Mouse (Mus musculus) intestine, embryonic 14.5 days (tissue): ENCODE data around the gene Celsr2. TPM values are rescaled to one million over a fixed set of nuclear protein-coding genes. Genes with fewer than 3 reads are reported as not detected.
A peak's percentile ranks its signal among the peaks of the same experiment; 100 is the strongest.

ENCODE experiments used
- ATAC-seq: fragments of 200-750 bp; cut with Nextera tagmentation; replicated peaks from 2 replicates; pipeline ENCODE4 v1.8.0; 2017; ENCODE audit warnings: low read depth, moderate number of reproducible peaks, moderate TSS enrichment, moderate library complexity; ENCODE audit not compliant: low FRiP score, low TSS enrichment
- DNase-seq: peaks from one replicate; pipeline ENCODE4 v3.0.0-alpha.2; 2018; ENCODE audit warnings: low spot score
- H3K27ac ChIP-seq: fragments of 300-500 bp; sonication (generic); 2 replicates; pipeline ENCODE4 v1.5.1; 2014; ENCODE audit warnings: low read depth, mild to moderate bottlenecking, control low read depth
- H3K27me3 ChIP-seq: fragments of 300-500 bp; sonication (generic); replicated peaks from 2 replicates; pipeline ENCODE4 v1.6.1; 2014; ENCODE audit warnings: low read length, control low read depth; ENCODE audit not compliant: control insufficient read depth, insufficient read depth
- H3K36me3 ChIP-seq: fragments of 300-500 bp; sonication (generic); 2 replicates; pipeline ENCODE4 v1.6.1; 2014; ENCODE audit warnings: low read length, control low read depth; ENCODE audit not compliant: control insufficient read depth, insufficient read depth
- H3K4me1 ChIP-seq: fragments of 300-500 bp; sonication (generic); replicated peaks from 2 replicates; pipeline ENCODE4 v1.6.1; 2014; ENCODE audit warnings: low read length, control low read depth, mixed read lengths; ENCODE audit not compliant: control insufficient read depth, insufficient read depth
- H3K4me2 ChIP-seq: fragments of 300-500 bp; sonication (generic); 2 replicates; pipeline ENCODE4 v1.6.1; 2014; ENCODE audit warnings: low read length
- H3K4me3 ChIP-seq: fragments of 300-500 bp; sonication (generic); 2 replicates; pipeline ENCODE4 v1.5.1; 2014; ENCODE audit warnings: low read depth, low read length, control low read depth, mixed read lengths
- H3K9ac ChIP-seq: fragments of 300-500 bp; sonication (generic); 2 replicates; pipeline ENCODE4 v1.6.1; 2014; ENCODE audit warnings: mild to moderate bottlenecking, low read length
- H3K9me3 ChIP-seq: fragments of 300-500 bp; sonication (generic); 2 replicates; pipeline ENCODE4 v1.6.1; 2016; ENCODE audit warnings: low read length, control low read depth; ENCODE audit not compliant: control insufficient read depth
- WGBS: fragments of 180-500 bp; shearing (Covaris S2); extraction: QIAGEN DNeasy Blood & Tissue Kit; methylation state at CpG from one replicate; pipeline ENCODE4 v1.1.7; 2014; 5-methylcytosine and 5-hydroxymethylcytosine counted together
- polyA plus RNA-seq: library from polyadenylated mRNA; unstranded; fragments of >200 nt; fragmentation: Nextera tagmentation; extraction: Ambion mirVana; gene quantifications from 2 replicates; pipeline ENCODE4 v1.2.1, GENCODE M21; 2014

The Celsr2 gene
- polyA plus RNA-seq, 1 experiment from 2014 or later, result 7.9 TPM

GRCm38 (mm10) chr3:108392793-108393192, 22.6 kb downstream of the Celsr2 start:
- peak overlapping the region; percentile 37 for H3K4me2 ChIP-seq
- H3K4me1 ChIP-seq, result peaks cover 20% of the 10 kb centered on the region
- H3K36me3 ChIP-seq, result peaks cover 7% of the 10 kb centered on the region
- H3K9me3 ChIP-seq, result no peaks in the 10 kb centered on the region
- WGBS, result 49% methylated on average over 15 of the region's 15 CpGs
- peak overlapping the region; percentile 27; the same call in 1 of the 2 replicates for H3K27ac ChIP-seq
- no peaks in the 10 kb centered on the region for H3K27me3 ChIP-seq
- no peak overlapping the region for H3K4me3 ChIP-seq
- H3K9ac ChIP-seq, result no peak overlapping the region
- ATAC-seq, result no peak
- no peak for DNase-seq

GRCm38 (mm10) chr3:108392299-108392698, 23.1 kb downstream of the Celsr2 start:
- H3K9ac ChIP-seq, result no peak overlapping the region
- H3K4me3 ChIP-seq, result no peak overlapping the region
- peaks cover 20% of the 10 kb centered on the region for H3K4me1 ChIP-seq
- no peaks in the 10 kb centered on the region for H3K9me3 ChIP-seq
- no peaks in the 10 kb centered on the region for H3K27me3 ChIP-seq
- WGBS, result 9% methylated on average over 10 of the region's 10 CpGs
- DNase-seq (no peak), ATAC-seq (no peak)
- H3K27ac ChIP-seq, result peak overlapping the region; percentile 27; the same call in 1 of the 2 replicates
- peak overlapping the region; percentile 37 for H3K4me2 ChIP-seq
- peaks cover 12% of the 10 kb centered on the region for H3K36me3 ChIP-seq

GRCm38 (mm10) chr3:108389111-108389545, 26.2 kb downstream of the Celsr2 start:
- H3K9ac ChIP-seq, result no peak overlapping the region
- H3K4me2 ChIP-seq, result peak overlapping the region; percentile 31; the same call in 1 of the 2 replicates
- 0% methylated on average over 5 of the region's 5 CpGs for WGBS
- H3K9me3 ChIP-seq, result no peaks in the 10 kb centered on the region
- peaks cover 23% of the 10 kb centered on the region for H3K36me3 ChIP-seq
- peak; percentile 99 for DNase-seq
- H3K4me1 ChIP-seq, result peaks cover 20% of the 10 kb centered on the region
- no peak overlapping the region for H3K27ac ChIP-seq
- H3K27me3 ChIP-seq, result no peaks in the 10 kb centered on the region
- peak; percentile 71 for ATAC-seq
- no peak overlapping the region for H3K4me3 ChIP-seq

- Histone ChIP-seq H3K27ac (no peak overlapping the region), H3K4me1 (peaks cover 24% of the 10 kb centered on the region), H3K9me3 (no peaks in the 10 kb centered on the region), H3K27me3 (no peaks in the 10 kb centered on the region), H3K4me2 (no peak overlapping the region), H3K4me3 (no peak overlapping the region), H3K36me3 (peaks cover 23% of the 10 kb centered on the region), H3K9ac (no peak overlapping the region)
- no peak for DNase-seq
- WGBS, result 88% methylated on average over 10 of the region's 10 CpGs
- no peak for ATAC-seq
Observed at GRCm38 (mm10) chr3:108386186-108386585, 29.2 kb downstream of the Celsr2 start.

- H3K9ac ChIP-seq, result peak overlapping the region; percentile 46
- WGBS, result 31% methylated on average over 2 of the region's 2 CpGs
Observed at GRCm38 (mm10) chr3:108384425-108384824, 30.9 kb downstream of the Celsr2 start.

GRCm38 (mm10) chr3:108383485-108384354, 31.6 kb downstream of the Celsr2 start, which contains the start of gene Psrc1:
TSS of gene Psrc1 (plus strand) at chr3:108383839.
- ATAC-seq (peak; percentile 87), DNase-seq (peak; percentile 93)
- peaks cover 23% of the 10 kb centered on the region for H3K36me3 ChIP-seq
- H3K27ac ChIP-seq, result peak within 1 kb of the TSS; percentile 38; the same call in 1 of the 2 replicates
- peak within 1 kb of the TSS; percentile 81 for H3K4me2 ChIP-seq
- H3K9ac ChIP-seq, result peak within 1 kb of the TSS; percentile 46
- peak within 1 kb of the TSS; percentile 65 for H3K4me3 ChIP-seq
- H3K9me3 ChIP-seq, result no peaks in the 10 kb centered on the region
- H3K4me1 ChIP-seq, result peaks cover 21% of the 10 kb centered on the region
- no peaks in the 10 kb centered on the region for H3K27me3 ChIP-seq
- under 1% methylated on average over 44 of the region's 44 CpGs for WGBS

More at GRCm38 (mm10) chr3:108384425-108384824, 30.9 kb downstream of the Celsr2 start:
- ATAC-seq, result no peak
- peak overlapping the region; percentile 81 for H3K4me2 ChIP-seq
- no peaks in the 10 kb centered on the region for H3K27me3 ChIP-seq
- H3K36me3 ChIP-seq, result peaks cover 23% of the 10 kb centered on the region
- H3K4me1 ChIP-seq, result peaks cover 24% of the 10 kb centered on the region
- H3K9me3 ChIP-seq, result no peaks in the 10 kb centered on the region
- H3K27ac ChIP-seq, result no peak overlapping the region
- no peak for DNase-seq
- H3K4me3 ChIP-seq, result peak overlapping the region; percentile 65

GRCm38 (mm10) chr3:108381945-108382875, 33.1 kb downstream of the Celsr2 start:
- Histone ChIP-seq H3K27me3 (no peaks in the 10 kb centered on the region), H3K4me2 (peak overlapping the region; percentile 81), H3K36me3 (peaks cover 11% of the 10 kb centered on the region; the same call in 1 of the 2 replicates), H3K9me3 (no peaks in the 10 kb centered on the region), H3K27ac (peak overlapping the region; percentile 8; the same call in 1 of the 2 replicates), H3K9ac (no peak overlapping the region), H3K4me1 (peaks cover 19% of the 10 kb centered on the region), H3K4me3 (no peak overlapping the region)
- ATAC-seq (no peak), DNase-seq (no peak)
- WGBS, result 54% methylated on average over 14 of the region's 14 CpGs

GRCm38 (mm10) chr3:108380695-108381094, 34.7 kb downstream of the Celsr2 start:
- Histone ChIP-seq H3K4me1 (peaks cover 19% of the 10 kb centered on the region), H3K9me3 (no peaks in the 10 kb centered on the region), H3K4me3 (no peak overlapping the region), H3K36me3 (no peaks in the 10 kb centered on the region), H3K27ac (no peak overlapping the region), H3K4me2 (no peak overlapping the region), H3K27me3 (no peaks in the 10 kb centered on the region), H3K9ac (no peak overlapping the region)
- no peak for DNase-seq
- WGBS, result 80% methylated on average over 6 of the region's 6 CpGs
- ATAC-seq, result no peak
